ENCODE assay signal across 10 mouse cellular contexts in genomic region chr8:122068609-122069008, GRCm38 (mm10).
"Had no signal": no experiment of that assay in that cellular context is flagged by ENCODE, and none has a peak within 500 bp of the region (broad histone marks: within the 10 kb centered on the region; RNA-seq: fewer than 3 reads in every experiment).

No protein-coding gene starts in this region.

- H3K4me3 ChIP-seq: limb, embryonic 15.5 days; midbrain, embryonic 10.5 days; myocyte; neural tube, embryonic 15.5 days had no signal

- H3K27ac ChIP-seq: kidney, postnatal 0 days; limb, embryonic 15.5 days; liver, embryonic 14.5 days; midbrain, embryonic 10.5 days; neural tube, embryonic 15.5 days had no signal

- H3K9me3 ChIP-seq: limb, embryonic 15.5 days; midbrain, embryonic 10.5 days; neural tube, embryonic 15.5 days had no signal

- H3K36me3 ChIP-seq: limb, embryonic 15.5 days; midbrain, embryonic 10.5 days; neural tube, embryonic 15.5 days had no signal

- H3K4me1 ChIP-seq: neural tube, embryonic 15.5 days had no signal

- H3K9ac ChIP-seq: limb, embryonic 15.5 days; liver, embryonic 14.5 days; lung, embryonic 14.5 days; neural tube, embryonic 15.5 days had no signal

- DNase-seq: kidney, adult 9 months; kidney, postnatal 4 days; midbrain, embryonic 14.5 days had no signal

- H3K27me3 ChIP-seq: limb, embryonic 15.5 days; neural tube, embryonic 15.5 days had no signal
